Mouse (Mus musculus) cortical plate, adult 2 months (tissue): ENCODE measurements around the gene Ddost.

Experiments
- CTCF ChIP-seq: fragments of 200-500 bp; IDR thresholded peaks from 2 replicates; pipeline ENCODE4 v1.5.1; 2011; ENCODE audit warnings: mild to moderate bottlenecking, control low read depth, low read length; ENCODE audit not compliant: insufficient read depth; ENCODE audit errors: extremely low read depth
- POLR2A ChIP-seq: fragments of 200-500 bp; IDR thresholded peaks from 2 replicates; pipeline ENCODE4 v1.6.1; 2011; ENCODE audit warnings: mild to moderate bottlenecking, low read length, control low read depth; ENCODE audit not compliant: insufficient read depth; ENCODE audit errors: extremely low read depth

GRCm38 (mm10) chr4:138286411-138286810 lies 18.1 kb upstream of the Ddost start:
- TF ChIP-seq POLR2A, result no peak
- no peak for TF ChIP-seq CTCF
